Mouse (Mus musculus): ENCODE results near the gene Alox15.

The Alox15 gene

DNA sequence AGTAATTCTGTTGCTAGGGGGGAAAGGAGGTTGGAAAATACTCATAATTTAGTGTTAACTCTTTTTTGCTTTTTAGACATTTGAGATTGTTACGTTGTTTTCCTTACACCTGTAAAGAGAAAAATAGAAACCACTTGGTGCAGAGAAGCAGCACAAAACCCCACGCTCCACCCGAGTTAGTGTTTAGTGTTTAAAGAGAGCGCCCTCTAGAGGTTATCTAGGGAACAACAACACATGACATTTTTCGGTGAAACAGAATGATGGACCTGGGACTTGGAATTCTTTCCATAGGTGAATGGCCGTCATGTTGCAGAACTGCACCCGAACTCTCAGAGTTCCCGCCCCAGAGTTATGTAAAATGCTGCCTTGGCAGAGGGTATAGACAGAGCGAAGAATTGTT, 42.5 kb downstream of the Alox15 start:
- intact Hi-C loops (cut with DNase I), result loop anchor here (2.0 kb wide), 2 partner anchors 63 to 79 kb away; no protein-coding TSS in a partner anchor

GRCm38 (mm10) chr11:70308296-70308695, 43.5 kb downstream of the Alox15 start:
- intact Hi-C loops (cut with DNase I), result loop anchor here (2.0 kb wide), 2 partner anchors 61 to 77 kb away; no protein-coding TSS in a partner anchor

- intact Hi-C loops (cut with DNase I), result no loop called here
Observed at GRCm38 (mm10) chr11:70306159-70306558, 45.7 kb downstream of the Alox15 start.

GRCm38 (mm10) chr11:70302293-70302692, 49.5 kb downstream of the Alox15 start:
- intact Hi-C loops (cut with DNase I), result no loop called here

DNA sequence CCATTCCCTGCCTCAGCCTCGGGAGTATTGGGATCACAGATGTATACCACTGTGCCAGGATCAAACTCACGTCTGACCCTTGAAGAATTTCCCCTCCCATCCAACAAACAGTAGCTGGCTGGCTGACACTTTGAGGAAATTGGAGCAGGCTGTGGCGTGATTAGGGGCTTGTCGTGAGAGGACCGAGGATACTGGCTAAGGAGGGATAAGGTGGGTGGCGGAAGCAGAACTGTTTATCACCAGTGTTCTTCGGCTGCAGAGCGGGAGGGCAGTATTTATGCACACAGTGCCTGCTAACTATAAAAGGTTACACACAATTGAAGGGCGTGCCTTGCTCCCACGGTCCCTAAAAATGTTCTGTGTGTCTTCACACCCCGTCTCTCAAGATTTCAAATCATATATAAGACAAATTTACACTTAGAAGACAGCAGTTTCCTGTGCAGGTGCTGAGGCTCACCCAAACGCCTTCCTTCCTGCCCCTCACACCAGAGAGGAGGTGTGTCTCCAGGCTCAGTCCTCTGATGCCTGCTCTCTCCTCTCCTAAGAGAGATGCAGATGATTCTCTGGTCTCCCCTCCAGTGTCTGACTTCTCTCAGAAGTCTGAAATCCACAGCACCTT, 53.9 kb downstream of the Alox15 start:
- intact Hi-C loops (cut with DNase I), result no loop called here

DNA sequence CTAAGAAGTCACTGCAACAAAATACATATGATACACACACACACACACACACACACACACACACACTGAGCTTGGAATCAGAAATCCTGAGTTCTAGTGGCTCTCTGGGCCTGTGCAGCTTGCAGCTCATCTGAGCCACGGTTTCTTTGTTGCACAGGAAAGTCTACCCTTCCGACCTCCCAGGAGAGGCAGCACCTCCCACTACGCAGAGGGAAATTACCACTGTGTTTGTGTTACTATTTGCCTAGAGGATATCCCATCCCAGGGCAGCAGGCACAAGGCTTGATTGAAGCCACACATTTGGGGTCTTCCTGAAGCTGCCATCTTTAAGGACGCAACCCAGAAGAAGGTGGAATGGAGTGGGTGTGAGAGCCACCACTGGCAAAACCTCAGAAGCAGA, 54.4 kb downstream of the Alox15 start:
- intact Hi-C loops (cut with DNase I), result no loop called here

All from adrenal gland (tissue).